Mouse (Mus musculus): ENCODE data around the gene Ssh3. TPM values are rescaled to one million over a fixed set of nuclear protein-coding genes. Genes with fewer than 3 reads are reported as not detected.

The Ssh3 gene
- polyA plus RNA-seq (2015; fragmentation: Nextera tagmentation; extraction: Ambion mirVana) = 27.6 and 32.6 TPM in 2 replicates

DNA sequence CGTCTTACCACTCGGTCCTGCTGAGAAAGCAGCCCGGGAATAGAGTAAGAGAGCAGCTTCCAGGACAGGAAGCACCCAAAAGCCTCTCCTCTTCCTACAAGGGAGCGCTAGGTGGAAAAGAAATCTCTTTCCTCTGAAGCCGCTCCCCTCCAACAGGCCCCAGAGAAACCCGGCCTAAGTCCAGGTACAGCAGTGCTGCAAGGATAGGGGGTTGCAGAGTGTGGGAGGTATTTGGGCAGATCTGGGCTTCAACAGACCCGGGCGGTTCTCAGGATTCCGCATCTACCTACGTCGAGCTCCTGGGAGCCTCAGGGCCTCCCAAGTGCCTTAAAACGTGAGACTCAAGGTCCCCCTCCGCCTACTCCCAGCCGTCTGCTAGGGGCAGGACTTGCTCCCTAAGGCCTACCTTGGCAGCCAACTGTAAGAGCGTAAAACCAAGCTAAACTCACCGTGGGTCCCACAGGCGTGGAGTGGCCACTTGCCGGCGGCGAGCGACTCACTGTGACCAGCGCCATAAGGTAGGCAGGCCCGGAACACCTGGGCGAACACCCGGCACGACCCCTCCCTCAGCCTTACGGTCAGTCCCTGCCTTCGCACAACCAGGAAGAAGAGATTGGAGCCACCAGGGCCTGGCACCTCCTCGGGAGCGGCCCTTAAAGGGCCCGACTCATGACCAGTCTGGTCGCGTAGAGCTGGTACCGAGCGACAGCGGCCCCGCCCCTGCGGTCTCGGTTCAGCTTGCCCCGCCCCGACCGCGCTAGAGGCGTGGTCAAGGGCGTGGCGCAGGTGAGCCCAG lies at the start of gene Ssh3:
Gene Ssh3 (minus strand): TSS at position 615 of the 796 bp plus-strand sequence.
- peak within 1 kb of the TSS; percentile 49 for H3K4me3 ChIP-seq (replicated peaks)
- H3K4me1 ChIP-seq = 0 out of 2 replicates have a peak, but pooled peaks cover 9% of the 10 kb centered on the region
- WGBS = 9% methylated on average over 46 of the region's 46 CpGs
- H3K9me3 ChIP-seq = no peaks in the 10 kb centered on the region
- H3K4me2 ChIP-seq = peak within 1 kb of the TSS; percentile 65
- peak; percentile 94 for ATAC-seq (ENCODE audit: insufficient read depth, low FRiP score, low read depth)
- H3K36me3 ChIP-seq = 0 out of 2 replicates have a peak, but pooled peaks cover 3% of the 10 kb centered on the region
- H3K27ac ChIP-seq = peak within 1 kb of the TSS; percentile 57
- H3K9ac ChIP-seq = peak within 1 kb of the TSS; percentile 40; the same call in 1 of the 2 replicates
- no peaks in the 10 kb centered on the region for H3K27me3 ChIP-seq (replicated peaks)

DNA sequence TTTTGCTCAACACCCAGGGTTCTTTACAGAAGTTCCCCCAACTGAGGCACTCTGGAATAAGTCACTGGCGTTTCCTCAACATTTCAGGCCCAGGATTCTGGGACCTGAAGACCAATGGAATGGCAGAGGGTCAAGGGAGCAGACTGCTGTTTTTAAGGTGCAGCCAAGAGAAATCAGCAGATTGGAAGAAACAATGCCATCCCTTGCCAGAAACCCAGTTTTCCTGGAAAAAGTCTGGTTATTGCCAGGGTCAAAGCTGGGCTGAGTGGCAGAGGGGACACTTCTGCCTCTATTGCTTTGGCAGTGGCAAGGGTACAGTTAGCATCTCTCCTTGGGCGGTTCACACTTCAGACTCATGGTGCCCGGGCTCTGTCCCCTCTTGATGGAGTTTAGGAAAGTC lies 48.2 kb upstream of the Ssh3 start:
- WGBS = 91% methylated on average over 3 of the region's 3 CpGs
- H3K27me3 ChIP-seq (replicated peaks) = no peaks in the 10 kb centered on the region
- H3K27ac ChIP-seq = no peak overlapping the region
- no peak overlapping the region for H3K4me3 ChIP-seq (replicated peaks)
- no peak overlapping the region for H3K4me2 ChIP-seq
- ATAC-seq (ENCODE audit: insufficient read depth, low FRiP score, low read depth) = no peak
- peaks cover 52% of the 10 kb centered on the region for H3K36me3 ChIP-seq
- peaks cover 4% of the 10 kb centered on the region; the same call in 1 of the 2 replicates for H3K4me1 ChIP-seq
- H3K9me3 ChIP-seq = no peaks in the 10 kb centered on the region
- no peak overlapping the region for H3K9ac ChIP-seq

DNA sequence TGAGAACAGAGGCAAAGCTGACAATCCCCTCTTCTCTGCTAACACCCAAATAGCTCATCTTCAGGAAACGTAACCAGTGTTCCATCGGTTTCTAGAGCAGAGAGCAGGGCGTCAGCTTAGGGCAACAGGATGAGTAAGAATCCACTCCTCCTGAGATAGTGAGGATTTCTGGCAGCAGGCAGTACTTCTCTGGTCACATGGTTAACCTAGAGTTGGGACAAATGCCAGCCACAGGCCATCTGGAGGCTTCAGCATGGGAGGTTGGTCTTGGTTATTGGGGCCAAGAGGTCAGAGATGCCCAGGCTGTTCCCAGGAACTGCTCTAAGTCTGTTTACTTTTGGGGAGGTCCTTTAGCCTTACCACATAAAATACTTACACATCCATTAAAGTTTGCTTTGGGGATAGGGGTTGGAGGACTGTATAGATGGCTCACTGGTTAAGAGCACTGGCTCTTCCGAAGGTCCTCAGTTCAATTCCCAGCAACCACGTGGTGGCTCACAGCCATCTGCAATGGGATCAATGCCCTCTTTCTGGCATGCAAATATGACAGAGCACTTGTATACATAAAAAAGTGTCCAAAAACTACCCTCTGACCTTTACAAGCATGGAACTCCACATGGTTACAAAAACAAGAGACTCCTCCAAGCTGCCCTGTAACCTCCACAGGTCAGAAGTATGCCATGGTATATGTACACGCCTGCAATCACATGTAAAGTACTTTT lies 46.4 kb upstream of the Ssh3 start:
- 0 out of 2 replicates have a peak overlapping the region, but pooled peaks have one; percentile 6 for H3K27ac ChIP-seq
- peaks cover 4% of the 10 kb centered on the region; the same call in 1 of the 2 replicates for H3K4me1 ChIP-seq
- H3K9ac ChIP-seq = no peak overlapping the region
- no peak overlapping the region for H3K4me2 ChIP-seq
- no peaks in the 10 kb centered on the region for H3K27me3 ChIP-seq (replicated peaks)
- H3K9me3 ChIP-seq = no peaks in the 10 kb centered on the region
- H3K36me3 ChIP-seq = peaks cover 38% of the 10 kb centered on the region
- no peak overlapping the region for H3K4me3 ChIP-seq (replicated peaks)
- peak; percentile 43; the same call in 1 of the 2 replicates for ATAC-seq (ENCODE audit: insufficient read depth, low FRiP score, low read depth)
- WGBS = 63% methylated on average over 6 of the region's 6 CpGs

DNA sequence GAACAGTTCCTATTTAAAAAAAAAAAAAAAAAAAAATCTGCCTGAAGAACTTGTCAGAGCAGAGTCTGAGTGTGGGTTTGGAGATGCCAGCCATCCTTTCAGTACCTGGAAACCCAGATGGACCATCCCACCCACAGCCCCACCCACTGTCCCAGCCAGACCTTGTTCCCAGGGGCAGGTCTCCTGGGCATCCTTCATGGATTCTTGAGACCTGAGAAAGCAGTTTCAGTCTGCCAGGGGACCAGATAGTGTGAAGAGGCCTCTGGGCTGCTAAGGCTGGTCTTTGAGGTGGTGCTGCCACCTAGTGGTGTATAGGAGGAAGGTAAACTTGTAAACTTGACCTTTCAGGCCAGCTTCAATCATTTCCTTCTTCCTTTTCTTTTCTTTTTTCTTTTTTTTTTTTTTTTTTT lies 40.8 kb upstream of the Ssh3 start:
- Histone ChIP-seq H3K27ac (no peak overlapping the region), H3K4me3 (replicated peaks) (no peak overlapping the region), H3K9ac (no peak overlapping the region), H3K36me3 (peaks cover 3% of the 10 kb centered on the region; the same call in 1 of the 2 replicates), H3K27me3 (replicated peaks) (no peaks in the 10 kb centered on the region), H3K9me3 (no peaks in the 10 kb centered on the region), H3K4me1 (peaks cover 9% of the 10 kb centered on the region), H3K4me2 (no peak overlapping the region)
- 0 out of 2 replicates have a peak, but pooled peaks have one; percentile 12 for ATAC-seq (ENCODE audit: insufficient read depth, low FRiP score, low read depth)

DNA sequence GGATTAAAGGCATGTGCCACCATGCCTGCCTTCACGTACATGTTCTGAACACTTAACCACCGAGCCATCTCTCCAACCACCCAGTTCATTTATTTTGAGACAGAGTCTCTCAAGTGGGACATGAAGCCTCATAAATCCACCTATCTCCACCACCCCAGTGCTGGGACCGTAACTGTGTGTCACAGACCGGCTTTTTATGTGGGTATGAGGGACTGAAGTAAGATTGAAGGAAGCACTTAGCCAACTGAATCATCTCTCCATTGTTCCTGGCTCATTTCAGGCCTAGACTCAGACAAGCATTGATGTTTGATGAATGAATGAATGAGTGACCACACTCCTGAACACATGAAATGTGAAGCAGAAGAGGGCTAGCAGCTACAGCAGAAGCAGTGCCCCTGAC lies 40.3 kb upstream of the Ssh3 start:
- Histone ChIP-seq H3K4me1 (peaks cover 14% of the 10 kb centered on the region), H3K4me2 (no peak overlapping the region), H3K9ac (no peak overlapping the region), H3K36me3 (peaks cover 3% of the 10 kb centered on the region; the same call in 1 of the 2 replicates), H3K27ac (no peak overlapping the region), H3K9me3 (no peaks in the 10 kb centered on the region), H3K4me3 (replicated peaks) (no peak overlapping the region), H3K27me3 (replicated peaks) (no peaks in the 10 kb centered on the region)
- ATAC-seq (ENCODE audit: insufficient read depth, low FRiP score, low read depth) = no peak
- 92% methylated on average over 4 of the region's 4 CpGs for WGBS

DNA sequence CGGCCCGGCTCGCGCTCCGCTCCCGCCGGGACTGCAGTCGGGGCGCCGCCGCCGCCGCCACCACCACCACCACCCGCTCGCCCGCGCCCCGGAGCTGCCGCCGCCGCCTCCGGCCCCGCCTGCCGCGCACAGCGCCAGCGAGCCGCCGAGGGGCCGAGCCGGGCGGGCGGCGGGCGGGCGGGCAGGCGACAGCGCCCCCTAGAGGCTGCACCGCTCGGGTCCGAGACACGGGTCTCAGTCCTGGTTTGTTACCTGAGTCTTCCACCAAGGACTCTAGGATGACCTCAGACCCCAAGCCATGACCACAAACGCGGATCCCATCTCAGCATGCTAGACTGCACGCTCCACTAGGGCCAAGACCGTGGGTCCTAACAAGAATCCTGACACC lies 37.2 kb upstream of the Ssh3 start, which contains the start of gene Grk2:
Gene Grk2 (minus strand): TSS at position 33 of the 388 bp plus-strand sequence.
- Histone ChIP-seq H3K27ac (peak within 1 kb of the TSS; percentile 80), H3K9ac (peak within 1 kb of the TSS; percentile 80), H3K4me1 (peaks cover 45% of the 10 kb centered on the region), H3K4me3 (replicated peaks) (peak within 1 kb of the TSS; percentile 79), H3K9me3 (no peaks in the 10 kb centered on the region), H3K4me2 (peak within 1 kb of the TSS; percentile 71), H3K36me3 (no peaks in the 10 kb centered on the region), H3K27me3 (replicated peaks) (no peaks in the 10 kb centered on the region)
- 0% methylated on average over 21 of the region's 46 CpGs for WGBS
- ATAC-seq (ENCODE audit: insufficient read depth, low FRiP score, low read depth) = peak; percentile 75

DNA sequence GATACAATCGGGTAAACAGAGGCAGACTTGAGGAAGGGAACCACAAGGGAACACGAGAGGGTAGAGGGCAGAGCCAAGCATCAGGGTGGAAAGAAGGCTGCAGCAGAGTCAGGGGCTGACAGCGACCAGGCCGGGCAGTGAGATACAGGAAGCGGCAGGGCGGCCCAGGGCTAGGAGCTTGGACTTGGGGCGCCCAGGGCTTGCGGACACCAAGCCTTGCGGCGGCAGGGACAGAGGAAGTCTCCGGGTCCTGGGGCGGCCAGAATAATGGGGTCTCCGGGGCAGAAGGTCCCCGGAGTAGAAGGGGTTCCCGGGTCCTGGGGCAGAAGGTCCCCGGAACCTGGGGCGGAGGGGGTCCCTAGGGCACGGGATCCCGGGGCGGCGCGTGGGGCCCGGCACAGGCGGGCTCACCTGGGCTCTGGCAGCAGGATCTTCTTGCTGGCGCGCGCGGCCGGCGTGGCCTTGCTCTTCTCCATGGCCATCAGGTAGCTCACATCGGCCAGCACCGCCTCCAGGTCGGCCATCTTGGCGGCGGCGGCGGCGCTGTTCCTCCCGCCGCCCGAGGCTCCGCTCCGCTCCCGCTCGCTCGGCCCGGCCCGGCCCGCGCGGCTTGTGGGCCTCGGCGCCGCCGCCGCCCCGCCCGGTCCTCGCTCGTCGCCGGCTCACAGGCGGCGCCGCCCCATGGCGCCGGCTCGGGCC lies 36.7 kb upstream of the Ssh3 start:
- peak; percentile 59 for ATAC-seq (ENCODE audit: insufficient read depth, low FRiP score, low read depth)
- Histone ChIP-seq H3K27me3 (replicated peaks) (no peaks in the 10 kb centered on the region), H3K36me3 (no peaks in the 10 kb centered on the region), H3K9ac (peak overlapping the region; percentile 80), H3K9me3 (no peaks in the 10 kb centered on the region), H3K4me2 (peak overlapping the region; percentile 71), H3K27ac (peak overlapping the region; percentile 80), H3K4me1 (peaks cover 50% of the 10 kb centered on the region), H3K4me3 (replicated peaks) (peak overlapping the region; percentile 79)
- under 1% methylated on average over 51 of the region's 68 CpGs for WGBS

DNA sequence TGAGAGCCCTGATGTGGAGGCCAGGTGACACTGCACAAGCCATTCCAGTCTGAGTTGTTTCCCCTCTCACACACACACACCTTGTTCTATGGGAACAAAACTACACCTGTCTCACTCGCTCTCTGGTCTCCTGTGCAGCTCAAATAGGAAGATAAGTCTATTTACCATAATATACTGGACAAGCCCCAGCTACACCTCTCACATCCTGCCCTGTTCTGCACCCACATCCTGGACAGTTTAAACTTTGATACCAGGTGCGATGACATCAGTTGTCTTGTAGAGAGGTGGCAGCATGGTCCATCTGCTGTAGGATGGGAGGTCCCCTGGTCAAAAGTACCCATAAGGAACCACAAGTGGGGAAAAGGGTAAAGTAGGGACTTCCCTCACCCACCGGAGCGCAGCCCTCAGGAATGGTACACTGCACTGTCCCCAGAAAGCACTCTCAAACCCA lies 35.9 kb upstream of the Ssh3 start:
- peak overlapping the region; percentile 80 for H3K9ac ChIP-seq
- no peak for ATAC-seq (ENCODE audit: insufficient read depth, low FRiP score, low read depth)
- 32% methylated on average over 4 of the region's 4 CpGs for WGBS
- peaks cover 57% of the 10 kb centered on the region for H3K4me1 ChIP-seq
- peak overlapping the region; percentile 79 for H3K4me3 ChIP-seq (replicated peaks)
- H3K36me3 ChIP-seq = no peaks in the 10 kb centered on the region
- H3K27ac ChIP-seq = peak overlapping the region; percentile 80
- no peaks in the 10 kb centered on the region for H3K9me3 ChIP-seq
- H3K4me2 ChIP-seq = peak overlapping the region; percentile 71
- H3K27me3 ChIP-seq (replicated peaks) = no peaks in the 10 kb centered on the region

DNA sequence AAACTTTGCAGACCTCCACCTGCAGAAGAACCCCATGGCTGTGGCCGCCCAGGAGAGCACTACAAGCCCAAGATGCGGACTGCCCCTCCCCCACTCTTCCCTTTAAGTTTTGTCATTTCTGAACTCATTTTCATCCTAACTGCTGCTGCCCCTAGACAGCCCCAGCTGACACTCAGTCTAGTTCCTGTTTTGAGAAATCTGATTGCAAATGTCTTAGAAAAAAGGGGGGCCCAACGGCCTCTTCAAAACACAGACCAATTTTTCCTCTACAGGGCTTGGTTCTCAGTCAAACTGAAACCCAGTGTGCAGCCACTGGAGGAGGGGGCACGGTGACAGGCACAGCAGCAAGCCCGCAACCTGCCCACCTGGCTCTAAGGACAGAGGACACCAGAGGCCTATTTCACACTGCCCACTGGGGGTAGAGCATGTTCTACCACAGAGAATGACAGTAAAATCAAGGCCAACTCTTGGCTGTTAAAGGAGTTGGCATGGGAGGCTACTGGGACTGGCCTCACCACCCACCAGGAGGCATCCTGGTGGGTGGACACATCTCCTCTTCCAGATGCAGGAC lies 35.4 kb upstream of the Ssh3 start:
- peak overlapping the region; percentile 80; the same call in 1 of the 2 replicates for H3K9ac ChIP-seq
- H3K4me1 ChIP-seq = peaks cover 62% of the 10 kb centered on the region
- 46% methylated on average over 5 of the region's 5 CpGs for WGBS
- peak overlapping the region; percentile 80 for H3K27ac ChIP-seq
- no peaks in the 10 kb centered on the region for H3K9me3 ChIP-seq
- H3K4me2 ChIP-seq = peak overlapping the region; percentile 71
- H3K36me3 ChIP-seq = no peaks in the 10 kb centered on the region
- ATAC-seq (ENCODE audit: insufficient read depth, low FRiP score, low read depth) = no peak
- peak overlapping the region; percentile 79 for H3K4me3 ChIP-seq (replicated peaks)
- no peaks in the 10 kb centered on the region for H3K27me3 ChIP-seq (replicated peaks)

DNA sequence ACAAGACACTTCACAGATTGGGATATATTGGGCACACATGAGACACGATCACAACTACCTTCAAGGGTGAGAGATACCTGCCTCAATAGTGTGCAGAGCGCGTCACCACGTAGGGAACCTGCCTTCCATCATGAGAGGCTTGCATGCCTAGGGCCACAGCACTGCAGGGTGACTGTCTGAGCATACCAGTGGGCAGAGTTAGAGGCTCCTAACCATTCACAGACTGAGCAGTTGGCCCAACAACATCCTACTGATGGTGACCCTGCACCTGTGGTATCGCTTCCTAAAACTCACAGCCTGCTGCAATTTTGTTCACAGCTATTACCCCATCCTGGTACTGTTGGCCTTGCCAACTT lies 34.6 kb upstream of the Ssh3 start:
- Histone ChIP-seq H3K4me1 (peaks cover 67% of the 10 kb centered on the region), H3K9ac (no peak overlapping the region), H3K36me3 (no peaks in the 10 kb centered on the region), H3K4me2 (peak overlapping the region; percentile 71), H3K27ac (0 out of 2 replicates have a peak overlapping the region, but pooled peaks have one; percentile 86), H3K27me3 (replicated peaks) (no peaks in the 10 kb centered on the region), H3K9me3 (no peaks in the 10 kb centered on the region), H3K4me3 (replicated peaks) (0 out of 2 replicates have a peak overlapping the region, but pooled peaks have one; percentile 0)
- ATAC-seq (ENCODE audit: insufficient read depth, low FRiP score, low read depth) = no peak
- 88% methylated on average over 5 of the region's 5 CpGs for WGBS
